Mouse (Mus musculus) embryonic facial prominence, embryonic 15.5 days (tissue): ENCODE measurements at regions not wholly inside any gene's neighbourhood (a gene's known extent, or its start where the extent isn't known, plus 50 kb on each side); places are given as distances from the start of the nearest gene placed in this dataset.
"Not testable (repeated sequence)": the region's sequence is repeated elsewhere in the genome, so short reads cannot be mapped to it uniquely, and the experiment has no call there.

Source experiments
- ATAC-seq: fragments of 200-750 bp; cut with Nextera tagmentation; 2 replicates; pipeline ENCODE4 v1.8.0; 2017; ENCODE audit warnings: low read depth, moderate TSS enrichment; ENCODE audit not compliant: insufficient number of reproducible peaks, low FRiP score, low TSS enrichment
- H3K27ac ChIP-seq: fragments of 300-500 bp; sonication (generic); replicated peaks from 2 replicates; pipeline ENCODE4 v1.5.1; 2015; ENCODE audit warnings: mild to moderate bottlenecking, inconsistent platforms
- H3K27me3 ChIP-seq: fragments of 300-500 bp; sonication (generic); 2 replicates; pipeline ENCODE4 v1.6.1; 2015; ENCODE audit warnings: inconsistent platforms
- H3K36me3 ChIP-seq: fragments of 300-500 bp; sonication (generic); 2 replicates; pipeline ENCODE4 v1.6.1; 2015; ENCODE audit warnings: mild to moderate bottlenecking, inconsistent platforms
- H3K4me1 ChIP-seq: fragments of 300-500 bp; sonication (generic); 2 replicates; pipeline ENCODE4 v1.6.1; 2015; ENCODE audit warnings: inconsistent platforms
- H3K4me2 ChIP-seq: fragments of 300-500 bp; sonication (generic); replicated peaks from 2 replicates; pipeline ENCODE4 v1.6.1; 2015; ENCODE audit warnings: mild to moderate bottlenecking, inconsistent platforms
- H3K4me3 ChIP-seq: fragments of 300-500 bp; sonication (generic); replicated peaks from 2 replicates; pipeline ENCODE4 v1.5.1; 2015; ENCODE audit warnings: mild to moderate bottlenecking, inconsistent platforms
- H3K9ac ChIP-seq: fragments of 300-500 bp; sonication (generic); 2 replicates; pipeline ENCODE4 v1.6.1; 2015; ENCODE audit warnings: inconsistent platforms
- H3K9me3 ChIP-seq: fragments of 300-500 bp; sonication (generic); replicated peaks from 2 replicates; pipeline ENCODE4 v1.6.1; 2016; ENCODE audit warnings: inconsistent platforms
- whole genome bisulfite sequencing: fragments of 180-500 bp; shearing (Covaris S2); methylation state at CpG from one replicate; pipeline ENCODE4 v1.1.7; 2015; 5-methylcytosine and 5-hydroxymethylcytosine counted together

DNA sequence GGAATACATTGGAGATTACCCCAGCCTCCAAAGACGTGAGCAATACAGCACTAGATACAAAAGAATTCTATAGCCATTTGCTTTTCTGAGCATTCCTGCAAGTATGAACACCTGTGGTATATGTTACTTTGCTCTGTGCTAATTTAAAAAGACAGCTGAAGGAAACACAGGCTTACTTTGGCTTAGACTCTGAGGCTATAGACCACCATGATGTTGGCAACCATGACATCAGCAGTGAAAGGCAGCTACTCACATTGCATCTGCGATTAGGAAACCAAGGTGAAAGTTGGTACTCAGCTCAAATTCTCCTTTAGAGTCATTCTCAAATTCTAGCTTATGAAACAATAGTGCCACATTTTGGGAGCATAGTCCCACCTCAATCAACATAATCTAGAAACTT is 451.4 kb upstream of the Tbl1xr1 start:
- H3K4me2 ChIP-seq = no peak overlapping the region
- no peaks in the 10 kb centered on the region for H3K27me3 ChIP-seq
- no peaks in the 10 kb centered on the region for H3K36me3 ChIP-seq
- no peak overlapping the region for H3K9ac ChIP-seq
- peaks cover 7% of the 10 kb centered on the region; the same call in 1 of the 2 replicates for H3K4me1 ChIP-seq
- H3K27ac ChIP-seq = no peak overlapping the region
- H3K4me3 ChIP-seq = no peak overlapping the region
- 59% methylated on average over 2 of the region's 2 CpGs for WGBS
- no peak for ATAC-seq
- H3K9me3 ChIP-seq = no peaks in the 10 kb centered on the region

DNA sequence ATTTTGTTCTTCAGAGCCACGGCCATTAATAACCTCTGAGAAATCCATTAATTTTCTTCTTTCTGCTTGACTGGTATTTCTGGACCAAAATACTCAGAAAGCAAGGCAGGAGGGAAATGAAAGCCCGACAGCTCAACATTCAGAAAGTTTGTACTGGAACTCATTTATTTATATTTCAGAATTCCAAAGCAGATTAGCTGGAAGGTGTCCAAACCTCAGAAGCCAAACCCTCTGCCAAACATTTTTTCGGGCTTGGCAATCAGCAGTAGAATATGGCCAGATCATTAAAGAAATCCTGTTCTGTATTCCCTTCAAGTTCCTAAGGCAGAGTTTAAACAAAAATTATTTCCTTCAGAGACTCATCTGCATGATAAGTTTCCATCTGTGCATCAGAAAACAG is 450.4 kb upstream of the Tbl1xr1 start:
- no peaks in the 10 kb centered on the region for H3K36me3 ChIP-seq
- no peaks in the 10 kb centered on the region for H3K27me3 ChIP-seq
- no peak overlapping the region for H3K9ac ChIP-seq
- no peak for ATAC-seq
- H3K9me3 ChIP-seq = no peaks in the 10 kb centered on the region
- WGBS = 5% methylated on average over 3 of the region's 3 CpGs
- H3K27ac ChIP-seq = peak overlapping the region; percentile 56; the same call in 1 of the 2 replicates
- no peak overlapping the region for H3K4me2 ChIP-seq
- peaks cover 7% of the 10 kb centered on the region; the same call in 1 of the 2 replicates for H3K4me1 ChIP-seq
- H3K4me3 ChIP-seq = no peak overlapping the region

DNA sequence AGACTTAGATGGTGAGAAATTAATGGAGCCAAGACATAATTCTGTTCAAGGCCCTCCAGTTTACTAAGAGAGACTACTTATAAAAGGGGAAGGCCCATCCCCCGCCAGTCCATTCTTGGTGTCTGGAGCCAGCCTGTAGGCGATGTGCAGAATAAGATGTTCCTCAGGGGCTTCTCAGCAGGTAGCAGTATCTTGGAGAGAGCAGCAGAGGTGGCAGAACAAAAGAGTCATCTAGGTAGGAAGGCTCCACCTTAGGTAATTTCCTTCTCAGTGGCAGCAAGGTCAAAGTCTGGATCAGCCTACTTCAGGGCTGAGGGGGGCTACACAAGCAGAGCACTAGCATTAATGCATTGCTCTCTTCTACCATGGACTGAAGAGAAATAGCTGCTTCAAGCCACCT is 449.4 kb upstream of the Tbl1xr1 start:
- H3K36me3 ChIP-seq, H3K4me1 ChIP-seq, ATAC-seq, H3K27ac ChIP-seq, H3K4me2 ChIP-seq, H3K9me3 ChIP-seq, H3K9ac ChIP-seq, H3K27me3 ChIP-seq, H3K4me3 ChIP-seq: not testable (repeated sequence)
- 90% methylated on average over 2 of the region's 2 CpGs for WGBS

- no peaks in the 10 kb centered on the region for H3K36me3 ChIP-seq
- WGBS = 28% methylated on average over 1 of the region's 1 CpGs
- H3K27me3 ChIP-seq = no peaks in the 10 kb centered on the region
- H3K4me1 ChIP-seq = peaks cover 7% of the 10 kb centered on the region; the same call in 1 of the 2 replicates
- no peak for ATAC-seq
- H3K9me3 ChIP-seq = no peaks in the 10 kb centered on the region
- H3K27ac ChIP-seq = no peak overlapping the region
- H3K9ac ChIP-seq = no peak overlapping the region
- H3K4me3 ChIP-seq = no peak overlapping the region
- H3K4me2 ChIP-seq = no peak overlapping the region
Observed at GRCm38 (mm10) chr3:21633600-21634221, 442.7 kb upstream of the Tbl1xr1 start.

DNA sequence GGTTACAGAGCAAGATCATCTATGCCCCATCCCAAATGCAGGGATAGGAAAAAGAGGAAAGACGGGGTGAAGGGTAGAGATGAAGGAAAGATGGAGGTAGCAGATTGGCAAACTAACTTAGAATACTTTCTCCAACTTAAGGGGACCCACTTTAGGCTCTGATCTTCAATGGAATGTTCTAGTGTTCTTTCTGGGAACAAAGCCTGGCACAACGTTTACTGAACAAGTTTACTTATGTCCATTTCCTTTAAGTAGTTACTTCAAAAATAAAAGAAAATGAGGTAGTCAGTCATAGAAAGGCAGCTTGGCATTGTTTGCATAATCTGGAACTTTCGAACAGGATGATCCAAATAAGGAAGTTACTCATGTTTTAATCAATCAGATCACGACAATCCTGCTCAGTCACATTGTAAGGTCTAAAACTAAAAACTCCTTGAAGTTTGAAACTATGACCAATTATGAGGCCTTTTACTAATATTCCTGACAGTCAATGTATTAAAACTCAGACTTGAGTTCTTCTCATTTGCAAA is 441.7 kb upstream of the Tbl1xr1 start:
- Histone ChIP-seq H3K27me3 (no peaks in the 10 kb centered on the region), H3K9me3 (no peaks in the 10 kb centered on the region), H3K36me3 (no peaks in the 10 kb centered on the region), H3K4me3 (no peak overlapping the region), H3K4me2 (no peak overlapping the region), H3K9ac (no peak overlapping the region), H3K4me1 (peaks cover 10% of the 10 kb centered on the region; the same call in 1 of the 2 replicates), H3K27ac (no peak overlapping the region)
- 80% methylated on average over 4 of the region's 4 CpGs for WGBS
- ATAC-seq = no peak

GRCm38 (mm10) chr3:21638886-21639285 is 437.6 kb upstream of the Tbl1xr1 start:
- Histone ChIP-seq H3K9ac (no peak overlapping the region), H3K36me3 (no peaks in the 10 kb centered on the region), H3K27me3 (no peaks in the 10 kb centered on the region), H3K27ac (peak overlapping the region; percentile 65), H3K4me1 (peaks cover 5% of the 10 kb centered on the region; the same call in 1 of the 2 replicates), H3K4me3 (no peak overlapping the region), H3K9me3 (no peaks in the 10 kb centered on the region), H3K4me2 (no peak overlapping the region)
- no peak for ATAC-seq
- WGBS = 58% methylated on average over 5 of the region's 5 CpGs

- H3K4me2 ChIP-seq = no peak overlapping the region
- H3K27ac ChIP-seq = 0 out of 2 replicates have a peak overlapping the region, but pooled peaks have one; percentile 65
- H3K4me1 ChIP-seq = 0 out of 2 replicates have a peak, but pooled peaks cover 3% of the 10 kb centered on the region
- H3K36me3 ChIP-seq = no peaks in the 10 kb centered on the region
- H3K27me3 ChIP-seq = no peaks in the 10 kb centered on the region
- H3K9me3 ChIP-seq = no peaks in the 10 kb centered on the region
- H3K4me3 ChIP-seq = no peak overlapping the region
- no peak for ATAC-seq
- 46% methylated on average over 5 of the region's 5 CpGs for WGBS
- H3K9ac ChIP-seq = no peak overlapping the region
Observed at GRCm38 (mm10) chr3:21639576-21639975, 436.9 kb upstream of the Tbl1xr1 start.

GRCm38 (mm10) chr3:21644086-21644485 is 432.4 kb upstream of the Tbl1xr1 start:
- Histone ChIP-seq H3K4me2 (no peak overlapping the region), H3K27me3 (no peaks in the 10 kb centered on the region), H3K27ac (no peak overlapping the region), H3K4me1 (no peaks in the 10 kb centered on the region), H3K36me3 (no peaks in the 10 kb centered on the region), H3K9ac (no peak overlapping the region), H3K9me3 (no peaks in the 10 kb centered on the region), H3K4me3 (no peak overlapping the region)
- ATAC-seq = no peak
- 49% methylated on average over 2 of the region's 2 CpGs for WGBS

DNA sequence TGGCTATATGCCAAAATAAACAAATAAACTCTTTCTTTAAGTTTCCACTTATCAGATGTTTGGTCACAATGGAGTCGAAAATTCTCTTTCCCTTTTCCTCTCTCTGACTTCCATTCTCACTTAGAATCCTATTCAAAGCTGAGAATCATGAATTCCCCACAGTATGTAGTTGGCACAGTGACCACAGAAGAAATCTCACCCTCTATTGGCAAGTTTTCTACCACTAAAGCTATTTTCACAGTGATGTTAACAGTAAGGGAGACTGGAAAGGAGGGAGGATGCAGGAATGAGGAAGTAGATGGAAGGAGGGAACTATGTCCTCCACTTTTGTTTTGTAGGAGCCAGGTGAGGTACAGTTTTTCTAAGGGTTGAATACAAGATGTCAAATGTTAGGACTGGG is 431.2 kb upstream of the Tbl1xr1 start:
- no peak for ATAC-seq
- Histone ChIP-seq H3K36me3 (no peaks in the 10 kb centered on the region), H3K9me3 (no peaks in the 10 kb centered on the region), H3K27ac (no peak overlapping the region; the same call in 1 of the 2 replicates), H3K27me3 (no peaks in the 10 kb centered on the region), H3K4me1 (no peaks in the 10 kb centered on the region), H3K4me3 (no peak overlapping the region), H3K9ac (no peak overlapping the region), H3K4me2 (no peak overlapping the region)
- 60% methylated on average over 1 of the region's 1 CpGs for WGBS

GRCm38 (mm10) chr3:21649885-21650469 is 426.5 kb upstream of the Tbl1xr1 start:
- Histone ChIP-seq H3K4me1 (no peaks in the 10 kb centered on the region), H3K36me3 (no peaks in the 10 kb centered on the region), H3K27ac (no peak overlapping the region), H3K4me3 (no peak overlapping the region), H3K9me3 (no peaks in the 10 kb centered on the region), H3K27me3 (no peaks in the 10 kb centered on the region), H3K9ac (no peak overlapping the region), H3K4me2 (no peak overlapping the region)
- 57% methylated on average over 8 of the region's 8 CpGs for WGBS
- no peak for ATAC-seq

- no peak overlapping the region for H3K27ac ChIP-seq
Observed at GRCm38 (mm10) chr3:21655301-21655700, 421.2 kb upstream of the Tbl1xr1 start.

More at GRCm38 (mm10) chr3:21655301-21655700, 421.2 kb upstream of the Tbl1xr1 start:
- H3K4me1 ChIP-seq = no peaks in the 10 kb centered on the region
- no peaks in the 10 kb centered on the region; the same call in 1 of the 2 replicates for H3K9me3 ChIP-seq
- H3K9ac ChIP-seq = no peak overlapping the region
- ATAC-seq = no peak
- no peak overlapping the region for H3K4me2 ChIP-seq
- no peak overlapping the region for H3K4me3 ChIP-seq
- no peaks in the 10 kb centered on the region for H3K36me3 ChIP-seq
- WGBS = 74% methylated on average over 2 of the region's 2 CpGs
- H3K27me3 ChIP-seq = no peaks in the 10 kb centered on the region
